Mouse (Mus musculus): ENCODE measurements around the gene Fgf8. TPM values are rescaled to one million over a fixed set of nuclear protein-coding genes. Genes with fewer than 3 reads are reported as not detected.

Fgf8 gene
- polyA plus RNA-seq (2014; fragmentation: Nextera tagmentation; extraction: Ambion mirVana), result not detected in 2 replicates

- Histone ChIP-seq H3K9ac (ENCODE audit: low read length) (0 out of 2 replicates have a peak within 1 kb of the TSS, but pooled peaks have one; percentile 13), H3K36me3 (ENCODE audit: control insufficient read depth, insufficient read depth, low read length) (no peaks in the 10 kb centered on the region), H3K27me3 (replicated peaks; ENCODE audit: control insufficient read depth, insufficient read depth, low read length) (peaks cover 93% of the 10 kb centered on the region), H3K27ac (ENCODE audit: low read depth) (no peak within 1 kb of the TSS), H3K4me3 (ENCODE audit: low read depth, low read length) (peak within 1 kb of the TSS; percentile 40), H3K9me3 (ENCODE audit: control insufficient read depth, low read length) (no peaks in the 10 kb centered on the region), H3K4me1 (replicated peaks; ENCODE audit: control insufficient read depth, insufficient read depth, low read length) (peaks cover 3% of the 10 kb centered on the region; the same call in 1 of the 2 replicates), H3K4me2 (ENCODE audit: low read length) (peak within 1 kb of the TSS; percentile 78)
- DNase-seq (ENCODE audit: low spot score) (peak; percentile 73), ATAC-seq (replicated peaks; ENCODE audit: low FRiP score, low TSS enrichment, low read depth) (no peak)
- WGBS, result under 1% methylated on average over 60 of the region's 68 CpGs
These were observed at the start of gene Fgf8 for GRCm38 (mm10) chr19:45742218-45742983. Gene Fgf8 (minus strand): TSS chr19:45742915.

DNA sequence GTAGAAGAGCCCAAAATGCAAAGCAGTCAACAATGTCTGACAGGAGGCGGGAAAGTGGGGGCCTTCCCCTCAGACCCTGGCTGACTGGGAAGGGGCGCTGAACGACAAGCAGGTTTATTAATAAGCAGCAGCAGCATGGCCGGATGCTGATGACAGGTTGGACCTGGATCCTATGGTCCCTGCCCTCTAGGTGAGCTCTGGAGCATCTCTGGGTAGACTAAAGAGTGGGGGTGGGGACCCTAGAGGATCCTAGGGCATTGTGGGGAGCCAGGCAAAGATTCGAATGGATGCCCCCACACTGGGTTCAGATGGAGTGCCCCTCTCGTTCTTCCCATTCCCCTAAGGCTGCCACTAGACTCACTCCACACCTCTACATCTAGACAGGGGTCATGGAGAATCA is 49.7 kb upstream of the Fgf8 start:
- no peak overlapping the region for H3K9ac ChIP-seq (ENCODE audit: low read length)
- 90% methylated on average over 6 of the region's 6 CpGs for WGBS
- no peaks in the 10 kb centered on the region for H3K36me3 ChIP-seq (ENCODE audit: control insufficient read depth, insufficient read depth, low read length)
- no peaks in the 10 kb centered on the region for H3K27me3 ChIP-seq (replicated peaks; ENCODE audit: control insufficient read depth, insufficient read depth, low read length)
- H3K9me3 ChIP-seq (ENCODE audit: control insufficient read depth, low read length), result no peaks in the 10 kb centered on the region
- no peak overlapping the region for H3K4me2 ChIP-seq (ENCODE audit: low read length)
- H3K4me1 ChIP-seq (replicated peaks; ENCODE audit: control insufficient read depth, insufficient read depth, low read length), result no peaks in the 10 kb centered on the region; the same call in 1 of the 2 replicates
- DNase-seq (ENCODE audit: low spot score) (no peak), ATAC-seq (replicated peaks; ENCODE audit: low FRiP score, low TSS enrichment, low read depth) (no peak)
- no peak overlapping the region for H3K27ac ChIP-seq (ENCODE audit: low read depth)
- no peak overlapping the region for H3K4me3 ChIP-seq (ENCODE audit: low read depth, low read length)

DNA sequence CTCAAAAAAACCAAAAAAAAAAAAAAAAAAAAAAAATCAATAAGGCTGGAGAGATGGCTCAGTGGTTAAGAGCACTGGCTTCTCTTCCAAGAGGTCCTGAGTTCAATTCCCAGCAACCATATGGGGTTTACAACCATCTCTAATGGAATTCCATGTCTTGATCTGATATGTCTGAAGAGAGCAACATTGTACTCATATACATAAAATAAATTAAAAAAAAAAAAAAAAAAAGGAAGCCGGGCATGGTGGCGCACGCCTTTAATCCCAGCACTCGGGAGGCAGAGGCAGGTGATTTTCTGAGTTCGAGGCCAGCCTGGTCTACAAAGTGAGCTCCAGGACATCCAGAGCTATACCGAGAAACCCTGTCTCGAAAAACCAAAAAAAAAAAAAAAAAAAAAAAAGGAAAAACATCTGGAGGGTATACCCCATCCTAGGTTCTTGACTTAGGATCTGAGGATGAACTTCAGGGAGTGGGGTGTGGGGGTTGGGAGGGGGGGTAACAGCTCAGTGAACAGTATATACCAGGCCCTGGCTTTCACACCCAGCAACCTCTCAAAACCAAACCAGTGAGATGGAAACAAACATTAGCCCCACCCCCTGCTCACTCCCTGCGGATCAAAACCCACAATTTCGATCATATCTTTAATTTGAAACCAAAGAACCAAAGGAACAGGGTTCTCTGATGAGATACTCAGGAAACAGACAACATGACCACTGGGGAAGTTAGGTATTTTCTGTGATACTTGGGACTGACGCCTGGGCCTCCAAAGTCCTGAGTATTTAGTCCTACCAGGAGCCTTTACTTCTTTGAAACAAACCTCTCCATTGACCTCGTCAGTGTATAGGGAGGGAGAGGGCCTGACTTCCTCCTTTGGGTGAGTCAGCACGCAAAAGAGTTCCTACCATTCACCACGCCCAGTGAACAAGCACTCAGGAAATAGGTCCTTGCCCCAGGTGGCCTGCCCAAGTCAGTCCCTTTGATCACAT is 47.5 kb upstream of the Fgf8 start:
- Histone ChIP-seq H3K36me3 (ENCODE audit: control insufficient read depth, insufficient read depth, low read length) (no peaks in the 10 kb centered on the region), H3K9ac (ENCODE audit: low read length) (no peak overlapping the region), H3K9me3 (ENCODE audit: control insufficient read depth, low read length) (no peaks in the 10 kb centered on the region), H3K4me3 (ENCODE audit: low read depth, low read length) (no peak overlapping the region), H3K27ac (ENCODE audit: low read depth) (no peak overlapping the region), H3K4me2 (ENCODE audit: low read length) (no peak overlapping the region), H3K4me1 (replicated peaks; ENCODE audit: control insufficient read depth, insufficient read depth, low read length) (no peaks in the 10 kb centered on the region), H3K27me3 (replicated peaks; ENCODE audit: control insufficient read depth, insufficient read depth, low read length) (no peaks in the 10 kb centered on the region)
- 79% methylated on average over 13 of the region's 13 CpGs for WGBS
- DNase-seq (ENCODE audit: low spot score) (no peak), ATAC-seq (replicated peaks; ENCODE audit: low FRiP score, low TSS enrichment, low read depth) (no peak)

- no peak overlapping the region for H3K4me2 ChIP-seq (ENCODE audit: low read length)
- WGBS, result 68% methylated on average over 7 of the region's 7 CpGs
- H3K4me3 ChIP-seq (ENCODE audit: low read depth, low read length), result no peak overlapping the region
- H3K36me3 ChIP-seq (ENCODE audit: control insufficient read depth, insufficient read depth, low read length), result no peaks in the 10 kb centered on the region
- H3K4me1 ChIP-seq (replicated peaks; ENCODE audit: control insufficient read depth, insufficient read depth, low read length), result no peaks in the 10 kb centered on the region
- H3K27me3 ChIP-seq (replicated peaks; ENCODE audit: control insufficient read depth, insufficient read depth, low read length), result no peaks in the 10 kb centered on the region
- DNase-seq (ENCODE audit: low spot score) (no peak), ATAC-seq (replicated peaks; ENCODE audit: low FRiP score, low TSS enrichment, low read depth) (no peak)
- no peak overlapping the region for H3K27ac ChIP-seq (ENCODE audit: low read depth)
- no peak overlapping the region for H3K9ac ChIP-seq (ENCODE audit: low read length)
- H3K9me3 ChIP-seq (ENCODE audit: control insufficient read depth, low read length), result no peaks in the 10 kb centered on the region
These were observed 46.6 kb upstream of the Fgf8 start for GRCm38 (mm10) chr19:45789365-45789764.

DNA sequence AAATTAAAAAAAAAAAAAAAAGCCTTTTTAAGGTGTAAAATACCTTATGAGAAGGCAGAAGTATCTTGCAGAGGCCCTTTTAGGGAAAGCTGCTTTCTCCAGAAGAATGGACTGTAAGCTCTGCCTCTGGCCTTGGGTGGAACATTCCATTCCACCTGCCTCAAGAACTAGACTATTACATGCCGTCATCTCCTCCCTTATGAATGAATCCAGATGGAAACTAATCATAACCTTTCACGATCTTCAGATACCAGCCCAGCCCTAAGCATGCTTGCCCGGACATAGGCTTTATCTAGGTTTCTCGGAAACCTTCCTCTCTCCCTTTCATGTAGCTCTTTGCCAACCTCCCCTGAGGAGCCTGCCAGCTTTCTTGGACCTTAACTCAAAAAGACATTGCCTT is 45.6 kb upstream of the Fgf8 start:
- no peaks in the 10 kb centered on the region for H3K36me3 ChIP-seq (ENCODE audit: control insufficient read depth, insufficient read depth, low read length)
- DNase-seq (ENCODE audit: low spot score) (no peak), ATAC-seq (replicated peaks; ENCODE audit: low FRiP score, low TSS enrichment, low read depth) (no peak)
- no peaks in the 10 kb centered on the region for H3K27me3 ChIP-seq (replicated peaks; ENCODE audit: control insufficient read depth, insufficient read depth, low read length)
- no peak overlapping the region for H3K9ac ChIP-seq (ENCODE audit: low read length)
- WGBS, result 76% methylated on average over 4 of the region's 4 CpGs
- H3K27ac ChIP-seq (ENCODE audit: low read depth), result no peak overlapping the region
- H3K4me2 ChIP-seq (ENCODE audit: low read length), result no peak overlapping the region
- no peaks in the 10 kb centered on the region for H3K9me3 ChIP-seq (ENCODE audit: control insufficient read depth, low read length)
- H3K4me1 ChIP-seq (replicated peaks; ENCODE audit: control insufficient read depth, insufficient read depth, low read length), result 0 out of 2 replicates have a peak, but pooled peaks cover 3% of the 10 kb centered on the region
- no peak overlapping the region for H3K4me3 ChIP-seq (ENCODE audit: low read depth, low read length)

DNA sequence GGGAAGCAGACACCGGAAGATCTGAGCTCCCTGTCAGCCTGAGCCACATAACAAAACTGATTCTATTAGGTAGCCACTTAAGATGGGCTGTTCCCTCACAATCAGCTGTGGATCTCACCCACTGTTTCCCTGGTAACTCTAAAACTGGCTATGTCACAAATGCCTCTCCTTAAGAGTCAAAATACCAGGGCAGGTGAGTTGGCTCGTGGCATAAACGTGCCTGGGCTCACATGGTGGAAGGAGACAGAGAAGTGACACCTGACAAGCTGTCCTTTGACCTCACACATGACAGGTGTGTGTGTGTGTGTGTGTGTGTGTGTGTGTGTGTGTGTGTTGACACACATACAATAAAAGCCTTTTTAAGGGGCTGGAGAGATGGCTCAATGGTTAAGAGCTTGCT is 44.7 kb upstream of the Fgf8 start:
- Histone ChIP-seq H3K36me3 (ENCODE audit: control insufficient read depth, insufficient read depth, low read length) (no peaks in the 10 kb centered on the region), H3K27ac (ENCODE audit: low read depth) (no peak overlapping the region), H3K4me1 (replicated peaks; ENCODE audit: control insufficient read depth, insufficient read depth, low read length) (0 out of 2 replicates have a peak, but pooled peaks cover 3% of the 10 kb centered on the region), H3K27me3 (replicated peaks; ENCODE audit: control insufficient read depth, insufficient read depth, low read length) (no peaks in the 10 kb centered on the region), H3K9me3 (ENCODE audit: control insufficient read depth, low read length) (no peaks in the 10 kb centered on the region), H3K4me3 (ENCODE audit: low read depth, low read length) (no peak overlapping the region), H3K9ac (ENCODE audit: low read length) (no peak overlapping the region), H3K4me2 (ENCODE audit: low read length) (no peak overlapping the region)
- ATAC-seq (replicated peaks; ENCODE audit: low FRiP score, low TSS enrichment, low read depth) (no peak), DNase-seq (ENCODE audit: low spot score) (no peak)
- WGBS, result 80% methylated on average over 3 of the region's 3 CpGs

GRCm38 (mm10) chr19:45785470-45785869 is 42.8 kb upstream of the Fgf8 start:
- H3K4me1 ChIP-seq (replicated peaks; ENCODE audit: control insufficient read depth, insufficient read depth, low read length), result peaks cover 20% of the 10 kb centered on the region
- ATAC-seq (replicated peaks; ENCODE audit: low FRiP score, low TSS enrichment, low read depth) (no peak), DNase-seq (ENCODE audit: low spot score) (no peak)
- 40% methylated on average over 3 of the region's 3 CpGs for WGBS
- no peak overlapping the region for H3K9ac ChIP-seq (ENCODE audit: low read length)
- H3K4me3 ChIP-seq (ENCODE audit: low read depth, low read length), result no peak overlapping the region
- H3K27ac ChIP-seq (ENCODE audit: low read depth), result no peak overlapping the region
- H3K36me3 ChIP-seq (ENCODE audit: control insufficient read depth, insufficient read depth, low read length), result peaks cover 8% of the 10 kb centered on the region; the same call in 1 of the 2 replicates
- no peaks in the 10 kb centered on the region for H3K9me3 ChIP-seq (ENCODE audit: control insufficient read depth, low read length)
- H3K27me3 ChIP-seq (replicated peaks; ENCODE audit: control insufficient read depth, insufficient read depth, low read length), result no peaks in the 10 kb centered on the region
- no peak overlapping the region for H3K4me2 ChIP-seq (ENCODE audit: low read length)

GRCm38 (mm10) chr19:45783933-45784576 is 41.3 kb upstream of the Fgf8 start:
- H3K9me3 ChIP-seq (ENCODE audit: control insufficient read depth, low read length), result no peaks in the 10 kb centered on the region
- peak overlapping the region; percentile 53 for H3K4me2 ChIP-seq (ENCODE audit: low read length)
- H3K27me3 ChIP-seq (replicated peaks; ENCODE audit: control insufficient read depth, insufficient read depth, low read length), result no peaks in the 10 kb centered on the region
- H3K27ac ChIP-seq (ENCODE audit: low read depth), result peak overlapping the region; percentile 68
- peaks cover 23% of the 10 kb centered on the region for H3K4me1 ChIP-seq (replicated peaks; ENCODE audit: control insufficient read depth, insufficient read depth, low read length)
- WGBS, result 28% methylated on average over 17 of the region's 17 CpGs
- no peak for DNase-seq (ENCODE audit: low spot score)
- peak overlapping the region; percentile 91 for H3K4me3 ChIP-seq (ENCODE audit: low read depth, low read length)
- H3K9ac ChIP-seq (ENCODE audit: low read length), result peak overlapping the region; percentile 44
- H3K36me3 ChIP-seq (ENCODE audit: control insufficient read depth, insufficient read depth, low read length), result peaks cover 13% of the 10 kb centered on the region; the same call in 1 of the 2 replicates
- ATAC-seq (replicated peaks; ENCODE audit: low FRiP score, low TSS enrichment, low read depth), result no peak; the same call in 1 of the 2 replicates

Data from intestine, embryonic 14.5 days (tissue).